Mouse (Mus musculus) heart, adult 9 months (tissue): ENCODE data around the gene Taok1.
"Not testable (repeated sequence)": the region's sequence is repeated elsewhere in the genome, so short reads cannot be mapped to it uniquely, and the experiment has no call there.

ENCODE experiments used
- DNase-seq, 2 experiments: peaks; one replicate each; pipeline ENCODE4 v3.0.0; 2022; ENCODE audit warnings: low spot score in 2 of 2

The Taok1 gene

GRCm38 (mm10) chr11:77585201-77585600 lies 22.4 kb downstream of the Taok1 start:
- DNase-seq = no peak

GRCm38 (mm10) chr11:77545261-77545660 lies 62.4 kb downstream of the Taok1 start:
- no peak for DNase-seq

DNA sequence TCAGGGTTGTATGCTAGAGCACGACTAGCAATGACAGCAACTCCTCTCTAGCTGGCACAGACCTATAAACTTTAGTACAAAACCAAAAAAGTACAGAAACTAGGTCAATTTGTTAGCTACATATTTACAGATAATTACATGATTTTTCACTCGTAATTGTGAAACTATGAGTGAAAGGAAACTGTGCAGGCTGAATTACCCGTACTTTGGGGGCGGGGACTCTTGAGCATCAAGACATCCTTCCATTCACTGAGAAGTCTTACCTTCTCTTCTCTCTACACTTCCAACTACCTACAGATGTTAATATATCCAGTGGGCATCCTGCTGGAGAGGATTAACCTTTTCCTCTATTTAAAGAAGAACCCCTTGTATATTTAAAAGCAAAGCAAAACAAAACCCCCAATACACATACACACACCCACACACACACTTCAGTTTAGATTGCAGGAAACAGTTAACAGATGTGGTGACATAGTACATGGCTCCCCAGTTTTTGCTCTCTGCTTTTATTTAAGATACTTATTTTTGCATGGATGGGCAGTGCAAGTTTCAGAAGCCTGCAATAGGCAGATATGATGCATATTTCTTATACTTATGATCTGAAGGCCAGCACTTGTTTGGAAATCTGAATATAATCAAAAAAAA lies 75.3 kb downstream of the Taok1 start:
- DNase-seq = no peak

GRCm38 (mm10) chr11:77530862-77531261 lies 76.8 kb downstream of the Taok1 start:
- DNase-seq = no peak

DNA sequence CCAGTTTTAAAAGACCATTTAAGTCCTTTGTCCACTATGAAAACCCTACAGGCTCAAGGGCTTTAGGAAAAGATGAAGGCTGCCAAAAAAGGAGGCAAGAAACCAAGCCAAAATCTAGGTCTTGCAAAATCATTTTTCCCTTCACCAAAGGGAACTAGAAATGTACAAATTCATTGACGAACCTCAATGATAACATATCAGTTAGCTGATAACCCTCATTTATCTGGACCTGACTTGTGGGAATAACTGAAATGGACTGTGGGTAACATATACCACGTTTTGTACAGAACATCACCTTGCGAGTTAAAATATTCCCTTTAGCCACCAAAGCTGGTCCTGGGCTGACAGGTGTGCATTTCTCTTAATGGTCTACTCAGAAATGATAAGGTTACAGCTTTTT lies 78.0 kb downstream of the Taok1 start:
- DNase-seq = no peak

- not testable (repeated sequence) for DNase-seq
Measured at GRCm38 (mm10) chr11:77528420-77528819, 79.2 kb downstream of the Taok1 start.

DNA sequence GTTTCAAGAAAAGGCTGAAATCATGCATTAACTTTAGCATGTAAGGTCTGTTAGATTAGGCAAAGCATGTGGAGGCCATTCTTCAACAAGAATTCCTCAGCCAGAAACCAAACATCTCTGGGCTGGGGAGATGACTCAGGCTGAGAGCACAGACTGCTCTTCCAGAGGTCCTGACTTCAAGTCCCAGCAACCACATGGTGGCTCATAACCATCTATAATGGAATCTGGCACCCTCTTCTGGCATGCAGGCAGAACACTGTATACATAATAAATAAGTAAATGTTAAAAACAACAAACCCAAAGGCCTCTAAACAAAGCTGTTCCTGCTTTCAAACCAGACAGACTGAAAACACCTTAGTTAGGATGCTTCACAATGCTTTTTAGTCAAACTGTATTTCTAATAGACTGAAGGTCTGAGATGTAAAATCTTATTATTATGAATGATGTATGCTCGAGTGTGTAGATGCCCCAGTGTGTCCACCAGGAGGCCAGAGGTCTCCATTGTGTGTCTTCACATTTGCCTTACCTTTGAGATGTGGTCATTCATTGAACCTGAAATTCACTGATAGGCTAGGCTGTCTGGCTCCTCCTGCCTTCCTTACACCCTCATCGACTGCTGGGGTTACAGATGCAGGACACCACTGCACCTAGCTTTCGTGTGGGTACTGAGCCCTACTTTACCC lies 81.7 kb downstream of the Taok1 start:
- no peak for DNase-seq

DNA sequence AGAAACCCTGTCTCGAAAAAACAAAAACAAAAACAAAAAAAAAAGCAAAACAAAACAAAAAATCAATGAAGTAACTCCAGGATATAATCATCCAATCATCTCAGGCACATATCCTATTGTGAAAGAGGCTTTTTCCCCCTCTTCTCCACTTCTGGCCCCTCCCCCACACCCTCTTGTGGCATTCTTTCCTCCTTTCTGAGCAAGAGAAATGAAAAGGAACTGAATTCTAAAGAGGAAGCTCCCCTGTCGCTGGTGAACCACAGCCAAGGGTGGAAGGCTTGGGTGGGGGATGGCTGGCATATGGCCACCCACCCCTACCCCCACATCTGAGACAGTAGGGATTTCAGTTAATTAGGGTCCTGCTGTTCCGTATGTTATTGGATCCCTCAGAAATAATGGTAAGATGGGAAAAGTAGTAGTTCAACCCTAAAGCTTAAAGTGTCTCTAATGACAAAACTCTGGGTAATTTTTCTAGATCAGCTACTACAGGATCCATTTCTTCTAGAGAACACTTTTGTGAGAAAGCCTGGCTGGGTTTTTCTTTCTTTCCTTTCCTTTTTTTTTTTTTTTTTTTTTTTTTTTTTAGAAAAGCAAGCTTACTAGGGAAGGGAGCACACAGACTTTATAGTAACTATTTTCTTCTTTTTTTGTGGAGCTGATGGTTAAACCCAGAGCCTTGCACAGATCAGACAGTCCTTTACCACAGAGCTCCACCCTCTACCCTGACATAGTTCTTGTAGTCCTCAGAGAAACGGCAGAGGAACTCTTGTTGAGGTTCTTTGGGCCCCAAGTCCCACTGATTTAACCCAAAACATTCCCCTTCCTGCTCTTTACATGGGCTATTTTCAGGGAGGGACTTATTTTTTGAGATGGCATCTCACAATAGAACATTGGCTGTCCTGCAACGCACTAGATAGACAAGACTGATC lies 86.8 kb downstream of the Taok1 start:
- DNase-seq = peak in 1 of 2 experiments; percentile 35

DNA sequence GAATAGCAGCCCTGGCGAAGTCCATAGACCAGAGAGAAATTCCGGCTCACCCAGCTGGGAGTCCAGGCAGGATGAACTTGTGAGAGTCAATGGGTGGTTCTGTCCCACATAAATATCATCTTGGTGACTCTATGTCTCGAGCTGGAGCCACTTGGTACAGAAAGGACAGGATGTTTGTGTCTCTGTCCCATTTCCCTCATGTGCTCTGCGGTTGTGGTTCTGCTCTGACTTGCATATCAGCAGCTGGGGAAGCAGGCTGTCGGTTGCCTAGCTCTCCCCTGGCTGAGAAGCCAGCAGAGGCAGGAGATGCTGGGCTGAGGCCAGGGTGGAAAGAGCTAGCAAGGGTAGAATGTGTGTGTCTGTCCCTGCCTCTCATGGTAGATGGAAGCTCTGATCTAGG lies 88.6 kb downstream of the Taok1 start, which contains the start of gene Gm10392:
Gene Gm10392 (minus strand): TSS at position 156 of the 400 bp plus-strand sequence.
- peak in 1 of 2 experiments; percentile 63 for DNase-seq

- DNase-seq = no peak
Measured at GRCm38 (mm10) chr11:77518051-77518798, 89.4 kb downstream of the Taok1 start.

- DNase-seq = no peak
Measured at GRCm38 (mm10) chr11:77516553-77517425, 90.8 kb downstream of the Taok1 start.

DNA sequence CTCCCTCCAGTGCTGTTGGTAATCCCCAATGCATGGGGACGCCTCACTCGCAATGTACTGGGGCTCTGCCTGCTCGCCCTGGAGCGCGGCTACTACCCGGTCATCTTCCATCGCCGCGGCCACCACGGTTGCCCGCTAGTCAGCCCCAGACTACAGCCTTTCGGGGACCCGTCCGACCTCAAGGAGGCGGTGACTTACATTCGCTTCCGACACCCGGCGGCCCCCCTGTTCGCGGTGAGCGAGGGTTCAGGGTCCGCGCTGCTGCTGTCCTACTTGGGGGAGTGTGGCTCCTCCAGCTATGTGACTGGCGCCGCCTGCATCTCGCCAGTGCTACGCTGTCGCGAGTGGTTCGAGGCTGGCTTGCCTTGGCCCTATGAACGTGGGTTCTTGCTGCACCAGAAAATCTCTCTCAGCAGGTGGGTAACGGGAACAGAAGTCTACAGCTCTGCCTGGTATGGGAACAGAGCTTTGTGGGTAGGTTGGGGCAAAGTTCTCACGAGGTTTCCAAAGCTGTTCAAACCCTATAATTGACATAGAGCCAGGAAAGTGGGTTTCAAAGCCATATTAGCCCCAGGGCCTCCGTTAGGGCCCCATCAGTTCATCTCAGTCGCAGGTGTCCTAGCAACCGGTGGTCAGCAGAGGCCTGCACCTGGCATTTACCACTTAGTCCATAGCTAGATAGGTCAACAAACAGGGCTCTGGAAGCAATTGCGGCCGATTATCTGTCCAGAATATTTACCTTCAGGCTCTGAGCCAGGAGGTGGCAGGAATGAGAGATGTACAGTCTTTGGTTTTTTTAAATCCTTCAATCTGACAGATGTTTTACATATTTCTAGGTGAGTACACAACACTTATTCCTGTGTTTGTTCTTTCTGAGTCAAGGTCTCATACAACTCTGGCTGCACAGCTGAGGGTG lies 91.7 kb downstream of the Taok1 start, which contains the start of gene Trp53i13:
Gene Trp53i13 (minus strand): TSS at position 344 of the 916 bp plus-strand sequence.
- DNase-seq = peak in 1 of 2 experiments; percentile 33

DNA sequence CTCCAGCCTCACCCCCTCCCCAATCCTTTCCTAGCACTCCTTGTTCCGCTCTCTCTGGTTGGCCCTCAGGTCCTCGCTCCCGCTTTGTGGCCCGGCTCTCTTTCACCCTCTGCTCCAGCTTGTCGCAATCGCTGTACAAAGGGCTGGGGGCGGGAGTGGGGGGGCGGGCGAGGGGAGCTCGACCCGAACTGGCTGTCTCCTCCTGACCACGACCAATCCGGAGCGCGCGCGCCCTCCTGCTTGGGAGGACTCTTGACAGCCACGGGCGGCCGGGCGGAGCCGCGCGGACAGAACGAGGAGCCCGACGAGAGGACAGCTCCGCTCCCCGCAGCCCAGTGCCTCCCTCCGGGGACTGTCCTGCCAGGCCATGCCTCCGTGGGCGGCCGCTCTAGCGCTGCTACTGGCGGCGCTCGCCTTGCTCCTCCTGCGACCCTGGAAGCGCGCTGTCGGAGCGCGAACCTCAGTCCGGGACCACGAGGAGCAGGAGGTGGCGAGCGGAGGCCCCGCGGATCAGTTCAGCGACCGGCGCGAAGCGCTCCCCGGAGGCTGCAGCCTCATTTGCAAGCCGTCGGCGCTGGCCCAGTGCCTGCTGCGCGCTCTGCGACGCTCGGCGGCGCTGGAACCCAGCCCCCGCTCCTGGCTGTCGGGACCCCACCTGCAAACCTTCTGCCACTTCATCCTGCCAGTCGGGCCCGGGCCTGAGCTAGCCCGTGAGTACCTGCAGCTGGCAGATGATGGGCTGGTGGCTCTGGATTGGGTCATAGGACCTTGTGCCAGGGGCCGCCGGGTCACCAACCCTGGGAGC lies 92.6 kb downstream of the Taok1 start, which contains the start of gene Abhd15:
Gene Abhd15 (plus strand): TSS at position 290 of the 805 bp plus-strand sequence.
- DNase-seq = peak; percentile 84

DNA sequence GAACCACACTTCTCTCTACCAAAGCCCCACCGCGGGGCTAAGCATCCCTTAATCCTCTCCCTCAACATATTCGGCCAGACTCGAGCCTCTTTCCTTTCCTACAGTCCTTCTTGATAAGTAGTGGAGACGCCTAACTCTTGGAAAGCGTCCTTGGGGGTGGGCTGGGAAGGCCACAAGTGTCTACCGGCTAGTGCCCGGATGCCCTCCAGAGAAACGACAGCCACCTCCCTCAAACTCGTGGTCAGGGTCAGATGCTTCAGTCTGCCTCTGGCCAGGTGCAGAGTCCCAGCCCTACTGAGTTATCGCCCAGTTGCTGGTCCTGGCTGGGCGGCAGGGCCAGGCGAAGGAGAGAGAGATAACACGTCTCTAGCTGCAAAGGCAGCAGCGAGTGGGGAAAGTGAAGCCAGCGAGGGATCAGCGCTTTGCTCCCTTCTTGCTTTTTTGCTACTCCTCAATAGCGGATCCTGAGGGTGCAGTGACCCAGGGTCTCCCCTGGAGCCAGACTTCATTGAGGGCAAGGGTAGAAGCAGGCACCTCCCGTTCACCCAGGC lies 93.3 kb downstream of the Taok1 start:
- peak in 1 of 2 experiments; percentile 42 for DNase-seq

GRCm38 (mm10) chr11:77513811-77514170 lies 93.8 kb downstream of the Taok1 start:
- no peak for DNase-seq

DNA sequence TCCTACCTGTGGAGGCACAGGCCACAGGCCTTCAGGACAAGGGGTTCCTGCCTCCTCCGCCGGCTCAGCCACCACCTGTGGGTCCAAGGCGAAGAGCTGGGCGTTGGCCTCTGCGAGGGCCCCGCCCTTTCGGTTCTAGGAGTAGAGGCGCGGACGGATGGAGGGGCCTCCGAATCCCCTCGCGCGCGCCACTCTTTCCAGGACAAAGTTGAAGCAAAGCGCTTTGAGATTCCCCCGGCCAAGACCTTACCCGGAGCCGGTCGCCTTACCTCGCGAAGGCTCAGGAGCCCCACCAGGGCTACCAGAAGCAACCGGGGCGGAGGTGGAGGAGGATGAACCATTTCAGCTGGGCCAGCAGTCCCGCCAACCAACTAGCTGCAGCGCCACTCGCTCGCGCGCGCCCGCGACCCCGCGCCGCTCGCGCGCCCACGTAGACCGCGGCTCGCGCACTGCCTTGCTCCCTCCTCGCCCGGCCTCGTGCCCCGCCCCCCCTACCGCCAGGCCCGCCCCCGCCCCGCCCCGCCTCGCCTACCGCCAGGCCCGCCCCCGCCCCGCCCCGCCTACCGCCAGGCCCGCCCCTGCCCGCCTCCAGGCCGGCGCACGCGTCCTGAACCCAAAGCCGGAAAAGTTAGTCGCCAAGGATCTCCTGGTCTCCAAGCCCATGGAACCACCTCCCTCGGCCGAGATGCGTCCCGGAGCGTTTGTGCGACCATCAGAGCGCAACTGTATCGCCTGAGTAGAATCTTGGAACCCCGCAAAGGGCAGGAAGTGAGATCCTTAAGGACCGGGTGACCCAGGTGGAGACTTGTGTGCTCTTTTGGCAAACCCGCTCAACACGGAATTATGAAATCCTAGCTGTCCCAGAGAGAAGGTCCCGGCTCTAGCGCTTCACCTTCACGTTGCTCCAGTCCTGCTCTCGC lies 94.5 kb downstream of the Taok1 start:
- DNase-seq = peak; percentile 88

DNA sequence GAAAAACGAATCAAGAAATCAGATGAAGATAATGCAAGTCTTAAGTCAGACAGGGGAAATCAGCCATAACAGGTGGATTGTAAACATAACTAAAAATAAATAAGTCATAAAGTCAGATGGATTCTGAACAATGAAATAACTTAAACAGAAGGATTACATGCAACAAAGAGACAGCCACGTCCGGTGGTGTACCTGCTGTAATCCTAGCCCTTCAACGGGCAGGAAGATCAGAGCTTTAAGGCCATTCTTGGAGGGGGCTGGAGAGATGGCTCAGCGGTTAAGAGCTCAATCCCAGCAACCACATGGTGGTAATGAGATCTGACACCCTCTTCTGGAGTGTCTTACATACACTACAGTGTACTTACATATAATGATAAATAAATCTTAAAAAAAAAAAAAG lies 96.3 kb downstream of the Taok1 start:
- DNase-seq = no peak
